Mouse (Mus musculus): ENCODE results near the gene Eif3c. TPM values are rescaled to one million over a fixed set of nuclear protein-coding genes. Genes with fewer than 3 reads are reported as not detected.

The Eif3c gene
- 57.5 and 61.4 TPM in 2 replicates for polyA plus RNA-seq (2012; rRNA removed)

GRCm38 (mm10) chr7:126566094-126566765 is at the start of gene Eif3c:
Gene Eif3c (minus strand): TSS chr7:126566411.

GRCm38 (mm10) chr7:126594862-126595561 is 28.8 kb upstream of the Eif3c start, which contains the start of gene Il27:
Gene Il27 (minus strand): TSS chr7:126594941.

GRCm38 (mm10) chr7:126585717-126586116 is 19.5 kb upstream of the Eif3c start, which contains the start of gene Cln3:
Gene Cln3 (minus strand): TSS chr7:126585817.

GRCm38 (mm10) chr7:126584506-126584977 is 18.3 kb upstream of the Eif3c start, which contains the start of gene Apobr:
Gene Apobr (plus strand): TSS chr7:126584942.

GRCm38 (mm10) chr7:126503273-126503878 is 62.8 kb downstream of the Eif3c start, which contains the start of gene Atxn2l:
Gene Atxn2l (minus strand): TSS chr7:126503437.

Other genes with a start within 250 kb of the Eif3c start
- 1.6 and 3.5 TPM in 2 replicates for gene Lat, start 196.8 kb downstream of the Eif3c start, polyA plus RNA-seq (2012; rRNA removed)
- gene Spns1, start 189.0 kb downstream of the Eif3c start, polyA plus RNA-seq (2012; rRNA removed) = 64.7 and 73.1 TPM in 2 replicates
- gene Nfatc2ip, start 169.7 kb downstream of the Eif3c start, polyA plus RNA-seq (2012; rRNA removed) = 1.9 and 2.5 TPM in 2 replicates
- gene Cd19, start 151.5 kb downstream of the Eif3c start, polyA plus RNA-seq (2012; rRNA removed) = 0.05 and 0.10 TPM in 2 replicates
- 13.3 and 15.6 TPM in 2 replicates for gene Rabep2, start 137.7 kb downstream of the Eif3c start, polyA plus RNA-seq (2012; rRNA removed)
- 49.4 and 66.2 TPM in 2 replicates for gene Atp2a1, start 103.3 kb downstream of the Eif3c start, polyA plus RNA-seq (2012; rRNA removed)
- 28.7 and 30.8 TPM in 2 replicates for gene Sh2b1, start 91.0 kb downstream of the Eif3c start, polyA plus RNA-seq (2012; rRNA removed)
- gene Tufm, start 79.0 kb downstream of the Eif3c start, polyA plus RNA-seq (2012; rRNA removed) = 70.6 and 75.3 TPM in 2 replicates
- 134 and 161 TPM in 2 replicates for gene Atxn2l, start 63.0 kb downstream of the Eif3c start, polyA plus RNA-seq (2012; rRNA removed)
- gene Apobr, start 18.5 kb upstream of the Eif3c start, polyA plus RNA-seq (2012; rRNA removed) = 1.5 and 3.4 TPM in 2 replicates
- gene Cln3, start 19.4 kb upstream of the Eif3c start, polyA plus RNA-seq (2012; rRNA removed) = 36.6 and 38.8 TPM in 2 replicates
- 0.12 TPM in 1 of 2 replicates, not detected in the other for gene Il27, start 28.5 kb upstream of the Eif3c start, polyA plus RNA-seq (2012; rRNA removed)
- 21.6 and 37.2 TPM in 2 replicates for gene Nupr1, start 64.5 kb upstream of the Eif3c start, polyA plus RNA-seq (2012; rRNA removed)
- gene Sgf29, start 82.9 kb upstream of the Eif3c start, polyA plus RNA-seq (2012; rRNA removed) = 35.5 and 43.7 TPM in 2 replicates
- 3.5 and 5.1 TPM in 2 replicates for gene Sult1a1, start 110.0 kb upstream of the Eif3c start, polyA plus RNA-seq (2012; rRNA removed)
- 26.1 and 37.1 TPM in 2 replicates for gene Bola2, start 129.0 kb upstream of the Eif3c start, polyA plus RNA-seq (2012; rRNA removed)
- gene Slx1b, start 129.4 kb upstream of the Eif3c start, polyA plus RNA-seq (2012; rRNA removed) = 8.4 and 8.8 TPM in 2 replicates
- 21.9 and 41.2 TPM in 2 replicates for gene Coro1a, start 141.4 kb upstream of the Eif3c start, polyA plus RNA-seq (2012; rRNA removed)
- 242 and 263 TPM in 2 replicates for gene Mapk3, start 193.2 kb upstream of the Eif3c start, polyA plus RNA-seq (2012; rRNA removed)
- gene Gdpd3, start 199.9 kb upstream of the Eif3c start, polyA plus RNA-seq (2012; rRNA removed) = 12.6 and 14.1 TPM in 2 replicates
- 169 and 334 TPM in 2 replicates for gene Ypel3, start 210.5 kb upstream of the Eif3c start, polyA plus RNA-seq (2012; rRNA removed)
- 2.0 and 2.5 TPM in 2 replicates for gene Tbx6, start 215.1 kb upstream of the Eif3c start, polyA plus RNA-seq (2012; rRNA removed)
- gene Ppp4c, start 226.1 kb upstream of the Eif3c start, polyA plus RNA-seq (2012; rRNA removed) = 74.8 and 85.0 TPM in 2 replicates
- gene Fam57b, start 231.3 kb upstream of the Eif3c start, polyA plus RNA-seq (2012; rRNA removed) = 3.8 and 6.7 TPM in 2 replicates

All from stomach, adult 2 months (tissue).